ENCODE assay signal across 22 mouse cellular contexts in the genomic region with DNA sequence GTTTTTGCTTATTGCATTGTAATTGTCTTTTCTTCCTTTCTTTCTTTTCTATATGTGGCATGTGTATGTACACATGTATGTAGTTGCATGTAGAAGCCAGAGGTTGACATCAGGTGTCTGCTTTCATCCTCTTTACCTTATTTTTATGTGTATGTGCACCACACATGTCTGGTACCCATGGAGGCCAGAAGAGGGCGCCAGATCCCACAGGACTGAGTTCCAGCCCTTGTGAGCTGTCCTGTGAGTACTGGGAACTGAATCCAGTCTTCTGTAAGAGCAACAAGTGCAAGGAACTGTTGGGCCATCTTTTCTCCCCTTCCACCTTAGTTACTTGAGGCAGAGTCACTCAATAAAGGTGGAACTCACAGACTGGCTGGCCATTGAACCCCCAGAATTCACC. TPM values are rescaled to one million over a fixed set of nuclear protein-coding genes. Genes with fewer than 3 reads are reported as not detected.
DNase-seq lines count a peak whose midpoint lies in the region; ATAC-seq and TF ChIP-seq lines count a peak whose summit lies in the region.
"Had no signal": no experiment of that assay in that cellular context is flagged by ENCODE, and none has a peak within 500 bp of the region (broad histone marks: within the 10 kb centered on the region; RNA-seq: fewer than 3 reads in every experiment).

No protein-coding gene starts in this region.

- H3K9ac ChIP-seq in intestine, postnatal 0 days (ENCODE audit: low read depth, low read length), result no peak overlapping the region
- H3K9ac ChIP-seq in intestine, embryonic 15.5 days, result no peak overlapping the region
- H3K9ac ChIP-seq: heart, embryonic 12.5 days; hindbrain, embryonic 12.5 days; kidney, embryonic 15.5 days; lung, embryonic 14.5 days; midbrain, embryonic 13.5 days had no signal

- TF ChIP-seq CTCF in intestine, postnatal 0 days (IDR thresholded peaks at IDR 0.05; ENCODE audit: low read depth), result 0 out of 2 replicates have a peak, but pooled peaks have one; percentile 19
- peak; percentile 69; the same call in 1 of the 2 replicates for TF ChIP-seq CTCF in testis, adult 2 months (IDR thresholded peaks at IDR 0.05; ENCODE audit: control insufficient read depth, insufficient read depth, insufficient replicate concordance, low read depth, low read length)
- TF ChIP-seq CTCF in bone marrow, adult 2 months (IDR thresholded peaks at IDR 0.05; ENCODE audit: control insufficient read depth, insufficient read depth, low read length), result peak; percentile 40; the same call in 1 of the 2 replicates

- H3K36me3 ChIP-seq in intestine, postnatal 0 days (ENCODE audit: control insufficient read depth, insufficient read depth), result no peaks in the 10 kb centered on the region
- no peaks in the 10 kb centered on the region for H3K36me3 ChIP-seq in intestine, embryonic 15.5 days
- no peaks in the 10 kb centered on the region for H3K36me3 ChIP-seq in testis, adult 2 months (ENCODE audit: control insufficient read depth, insufficient read depth, low read length)
- H3K36me3 ChIP-seq: embryonic facial prominence, embryonic 10.5 days; heart, embryonic 12.5 days; hindbrain, embryonic 12.5 days; kidney, embryonic 15.5 days; midbrain, embryonic 13.5 days had no signal

- no peaks in the 10 kb centered on the region for H3K9me3 ChIP-seq in intestine, postnatal 0 days (ENCODE audit: control insufficient read depth)
- H3K9me3 ChIP-seq in intestine, embryonic 15.5 days, result no peaks in the 10 kb centered on the region
- H3K9me3 ChIP-seq: embryonic facial prominence, embryonic 10.5 days; heart, embryonic 12.5 days; hindbrain, embryonic 12.5 days; kidney, embryonic 15.5 days; midbrain, embryonic 13.5 days had no signal

- ATAC-seq in intestine, postnatal 0 days, result no peak
- ATAC-seq in intestine, embryonic 15.5 days, result no peak
- no peak for ATAC-seq in megakaryocyte, adult 5-6 weeks (ENCODE audit: poor library complexity, severe bottlenecking)
- ATAC-seq: intestine, embryonic 16.5 days; midbrain, embryonic 13.5 days; Patski had no signal

- no peak overlapping the region for H3K27ac ChIP-seq in intestine, postnatal 0 days (ENCODE audit: low read depth, low read length)
- H3K27ac ChIP-seq in intestine, embryonic 15.5 days, result no peak overlapping the region
- H3K27ac ChIP-seq in testis, adult 2 months (ENCODE audit: control insufficient read depth, insufficient read depth, low read depth, low read length), result no peak overlapping the region
- H3K27ac ChIP-seq in bone marrow, adult 2 months (ENCODE audit: control insufficient read depth, insufficient read depth, low read depth, low read length, poor library complexity), result no peak overlapping the region
- H3K27ac ChIP-seq: embryonic facial prominence, embryonic 10.5 days; gastrocnemius, adult 2 months; hindbrain, embryonic 12.5 days; kidney, embryonic 15.5 days; macrophage; midbrain, embryonic 13.5 days had no signal

- H3K27me3 ChIP-seq in intestine, postnatal 0 days (replicated peaks; ENCODE audit: control insufficient read depth, insufficient read depth, low read length), result no peaks in the 10 kb centered on the region
- H3K27me3 ChIP-seq in intestine, embryonic 15.5 days (replicated peaks), result no peaks in the 10 kb centered on the region
- H3K27me3 ChIP-seq in testis, adult 2 months (ENCODE audit: control insufficient read depth, insufficient read depth, low read length), result no peaks in the 10 kb centered on the region
- H3K27me3 ChIP-seq: kidney, embryonic 15.5 days; Patski had no signal

- 8% methylated on average over 1 of the region's 1 CpGs for WGBS in intestine, postnatal 0 days
- WGBS in intestine, embryonic 15.5 days, result 0% methylated on average over 1 of the region's 1 CpGs
- WGBS in bone marrow, adult 2 months, result 16% methylated on average over 1 of the region's 1 CpGs

- no peak for TF ChIP-seq POLR2A in testis, adult 2 months (IDR thresholded peaks at IDR 0.05; ENCODE audit: control insufficient read depth, low read depth, low read length)
- TF ChIP-seq POLR2A in bone marrow, adult 2 months (IDR thresholded peaks at IDR 0.05; ENCODE audit: borderline replicate concordance, control insufficient read depth, low read depth, low read length), result no peak

- H3K4me3 ChIP-seq in intestine, postnatal 0 days (ENCODE audit: low read depth, low read length), result no peak overlapping the region
- no peak overlapping the region for H3K4me3 ChIP-seq in intestine, embryonic 15.5 days (replicated peaks)
- no peak overlapping the region for H3K4me3 ChIP-seq in testis, adult 2 months (ENCODE audit: control insufficient read depth, low read depth, low read length)
- no peak overlapping the region for H3K4me3 ChIP-seq in bone marrow, adult 2 months (replicated peaks; ENCODE audit: control insufficient read depth, low read depth, low read length)
- H3K4me3 ChIP-seq: embryonic facial prominence, embryonic 10.5 days; gastrocnemius, adult 2 months; heart, embryonic 12.5 days; hindbrain, embryonic 12.5 days; kidney, embryonic 15.5 days; midbrain, embryonic 13.5 days; myocyte had no signal

- no peak for DNase-seq in testis, postnatal 14 days (ENCODE audit: low spot score)
- no peak for DNase-seq in frontal cortex, postnatal 10 days (ENCODE audit: low spot score in 2 of 2)
- DNase-seq: cerebellum, adult 2 months; gastrocnemius, adult 2 months; heart, postnatal 14 days; left cerebral cortex, postnatal 4 days; lung, embryonic 14.5 days; thymus, postnatal 14 days had no signal

- H3K4me2 ChIP-seq in intestine, postnatal 0 days (replicated peaks; ENCODE audit: low read depth), result no peak overlapping the region
- no peak overlapping the region for H3K4me2 ChIP-seq in intestine, embryonic 15.5 days (replicated peaks)
- H3K4me2 ChIP-seq: heart, embryonic 12.5 days; hindbrain, embryonic 12.5 days; kidney, embryonic 15.5 days; lung, embryonic 14.5 days; midbrain, embryonic 13.5 days had no signal

- H3K4me1 ChIP-seq in intestine, postnatal 0 days (replicated peaks; ENCODE audit: control insufficient read depth, insufficient read depth, low read length), result no peaks in the 10 kb centered on the region
- no peaks in the 10 kb centered on the region for H3K4me1 ChIP-seq in intestine, embryonic 15.5 days (replicated peaks)
- no peaks in the 10 kb centered on the region for H3K4me1 ChIP-seq in testis, adult 2 months (ENCODE audit: control insufficient read depth, insufficient read depth, low read length)
- H3K4me1 ChIP-seq in bone marrow, adult 2 months (ENCODE audit: control insufficient read depth, insufficient read depth, low read length), result no peaks in the 10 kb centered on the region
- H3K4me1 ChIP-seq: hindbrain, embryonic 12.5 days; kidney, embryonic 15.5 days; midbrain, embryonic 13.5 days had no signal

RNA-seq across cellular contexts. Expression of a gene that starts 11.3 kb away (rescaled TPM):
- 12.0 and 12.6 TPM in 2 replicates for polyA plus RNA-seq in intestine, postnatal 0 days (2015; fragmentation: Nextera tagmentation; extraction: Ambion mirVana)
- polyA plus RNA-seq in intestine, embryonic 15.5 days (2015; fragmentation: Nextera tagmentation; extraction: Ambion mirVana), result 57.2 and 59.4 TPM in 2 replicates
- polyA plus RNA-seq in testis, adult 2 months (2012; rRNA removed), result 5.7 and 5.9 TPM in 2 replicates
- 54.8 and 58.5 TPM in 2 replicates for polyA plus RNA-seq in bone marrow, adult 2 months (2011; ENCODE audit: insufficient read depth, insufficient read length, low replicate concordance, missing spikeins)
- total RNA-seq in megakaryocyte, adult 5-6 weeks (2015), result 22.8 and 23.6 TPM in 2 replicates
- 33.4 and 37.7 TPM in 2 replicates for total RNA-seq in megakaryocyte, adult 5-6 weeks (2017)

Comparison
In these comparisons a context has a peak if more than half of its experiments do, and no peak if none do; other contexts are left out.
1. CTCF ChIP-seq: peak in every context shown above with its lines; median percentile 69 in testis, adult 2 months; 40 in bone marrow, adult 2 months; 19 in intestine, postnatal 0 days.